Mouse (Mus musculus) liver, embryonic 13.5 days (tissue): ENCODE measurements around the gene Fcgr3. TPM values are rescaled to one million over a fixed set of nuclear protein-coding genes. Genes with fewer than 3 reads are reported as not detected.
A peak's percentile ranks its signal among the peaks of the same experiment; 100 is the strongest.

Experiments used
- ATAC-seq: fragments of 200-750 bp; cut with Nextera tagmentation; 2 replicates; pipeline ENCODE4 v1.8.0; 2017; ENCODE audit warnings: low read depth, mild to moderate bottlenecking, moderate number of reproducible peaks, moderate library complexity
- DNase-seq: peaks from one replicate; pipeline ENCODE4 v3.0.0; 2022
- H3K27ac ChIP-seq: fragments of 300-500 bp; sonication (generic); 2 replicates; pipeline ENCODE4 v1.5.1; 2015; ENCODE audit warnings: moderate library complexity, mild to moderate bottlenecking, inconsistent platforms
- H3K27me3 ChIP-seq: fragments of 300-500 bp; sonication (generic); 2 replicates; pipeline ENCODE4 v1.6.1; 2015; ENCODE audit warnings: mild to moderate bottlenecking, inconsistent platforms
- H3K36me3 ChIP-seq: fragments of 300-500 bp; sonication (generic); 2 replicates; pipeline ENCODE4 v1.6.1; 2015; ENCODE audit warnings: mild to moderate bottlenecking, inconsistent platforms
- H3K4me1 ChIP-seq: fragments of 300-500 bp; sonication (generic); replicated peaks from 2 replicates; pipeline ENCODE4 v1.6.1; 2015; ENCODE audit warnings: inconsistent platforms
- H3K4me2 ChIP-seq: fragments of 300-500 bp; sonication (generic); 2 replicates; pipeline ENCODE4 v1.6.1; 2015; ENCODE audit warnings: inconsistent platforms, mild to moderate bottlenecking, moderate library complexity
- H3K4me3 ChIP-seq: fragments of 300-500 bp; sonication (generic); replicated peaks from 2 replicates; pipeline ENCODE4 v1.5.1; 2015; ENCODE audit warnings: mild to moderate bottlenecking, inconsistent platforms
- H3K9ac ChIP-seq: fragments of 300-500 bp; sonication (generic); 2 replicates; pipeline ENCODE4 v1.6.1; 2015; ENCODE audit warnings: mild to moderate bottlenecking, inconsistent platforms
- H3K9me3 ChIP-seq: fragments of 300-500 bp; sonication (generic); replicated peaks from 2 replicates; pipeline ENCODE4 v1.6.1; 2016; ENCODE audit warnings: inconsistent platforms
- WGBS: fragments of 180-500 bp; shearing (Covaris S2); methylation state at CpG from one replicate; pipeline ENCODE4 v1.1.7; 2015; ENCODE audit not compliant: insufficient replicate concordance; 5-methylcytosine and 5-hydroxymethylcytosine counted together
- polyA plus RNA-seq: library from polyadenylated mRNA; unstranded; fragments of >200 nt; fragmentation: Nextera tagmentation; extraction: Ambion mirVana; gene quantifications from 2 replicates; pipeline ENCODE4 v1.2.1, GENCODE M21; 2015

Gene Fcgr3
- polyA plus RNA-seq, 1 experiment from 2014 or later, result 17.9 TPM

- WGBS, result 7% methylated on average over 11 of the region's 11 CpGs
- no peaks in the 10 kb centered on the region for H3K9me3 ChIP-seq
- ATAC-seq, result no peak
- H3K4me1 ChIP-seq, result peaks cover 60% of the 10 kb centered on the region
- peak overlapping the region; percentile 60 for H3K9ac ChIP-seq
- no peaks in the 10 kb centered on the region for H3K36me3 ChIP-seq
- H3K27me3 ChIP-seq, result peaks cover 16% of the 10 kb centered on the region; the same call in 1 of the 2 replicates
- H3K4me2 ChIP-seq, result peak overlapping the region; percentile 93
- peak overlapping the region; percentile 68 for H3K4me3 ChIP-seq
- H3K27ac ChIP-seq, result no peak overlapping the region
- no peak for DNase-seq
These were observed 30.5 kb downstream of the Fcgr3 start for GRCm38 (mm10) chr1:171034201-171034600.

GRCm38 (mm10) chr1:171033756-171034155 is 31.0 kb downstream of the Fcgr3 start:
- Histone ChIP-seq H3K4me2 (peak overlapping the region; percentile 93), H3K9me3 (no peaks in the 10 kb centered on the region), H3K36me3 (no peaks in the 10 kb centered on the region), H3K9ac (peak overlapping the region; percentile 68), H3K27me3 (peaks cover 16% of the 10 kb centered on the region; the same call in 1 of the 2 replicates), H3K27ac (no peak overlapping the region), H3K4me1 (peaks cover 62% of the 10 kb centered on the region), H3K4me3 (peak overlapping the region; percentile 68)
- peak; percentile 80 for DNase-seq
- ATAC-seq, result peak; percentile 77
- under 1% methylated on average over 20 of the region's 20 CpGs for WGBS

- Histone ChIP-seq H3K9me3 (no peaks in the 10 kb centered on the region), H3K9ac (peak overlapping the region; percentile 68), H3K27ac (no peak overlapping the region; the same call in 1 of the 2 replicates), H3K27me3 (peaks cover 16% of the 10 kb centered on the region; the same call in 1 of the 2 replicates), H3K4me1 (peaks cover 62% of the 10 kb centered on the region), H3K36me3 (no peaks in the 10 kb centered on the region), H3K4me3 (peak overlapping the region; percentile 68), H3K4me2 (peak overlapping the region; percentile 93)
- 0% methylated on average over 16 of the region's 16 CpGs for WGBS
- 0 out of 2 replicates have a peak, but pooled peaks have one; percentile 0 for ATAC-seq
- DNase-seq, result no peak
These were observed 31.5 kb downstream of the Fcgr3 start for GRCm38 (mm10) chr1:171033196-171033595.

- H3K9ac ChIP-seq, result peak overlapping the region; percentile 68
These were observed 32.0 kb downstream of the Fcgr3 start for GRCm38 (mm10) chr1:171032691-171033090.

GRCm38 (mm10) chr1:171031752-171032151 is 33.0 kb downstream of the Fcgr3 start:
- Histone ChIP-seq H3K4me1 (peaks cover 62% of the 10 kb centered on the region), H3K4me2 (peak overlapping the region; percentile 93), H3K36me3 (no peaks in the 10 kb centered on the region), H3K9me3 (no peaks in the 10 kb centered on the region), H3K27me3 (peaks cover 16% of the 10 kb centered on the region; the same call in 1 of the 2 replicates), H3K27ac (peak overlapping the region; percentile 14; the same call in 1 of the 2 replicates), H3K4me3 (peak overlapping the region; percentile 15), H3K9ac (peak overlapping the region; percentile 15; the same call in 1 of the 2 replicates)
- peak; percentile 74 for ATAC-seq
- WGBS, result 17% methylated on average over 3 of the region's 3 CpGs
- DNase-seq, result no peak

More at GRCm38 (mm10) chr1:171032691-171033090, 32.0 kb downstream of the Fcgr3 start:
- Histone ChIP-seq H3K36me3 (no peaks in the 10 kb centered on the region), H3K27ac (no peak overlapping the region; the same call in 1 of the 2 replicates), H3K4me2 (peak overlapping the region; percentile 93), H3K27me3 (peaks cover 16% of the 10 kb centered on the region; the same call in 1 of the 2 replicates), H3K4me3 (peak overlapping the region; percentile 68), H3K4me1 (peaks cover 62% of the 10 kb centered on the region), H3K9me3 (no peaks in the 10 kb centered on the region)
- DNase-seq (no peak), ATAC-seq (0 out of 2 replicates have a peak, but pooled peaks have one; percentile 19)
- 8% methylated on average over 10 of the region's 10 CpGs for WGBS

- Histone ChIP-seq H3K27me3 (no peaks in the 10 kb centered on the region), H3K4me3 (no peak overlapping the region), H3K4me2 (no peak overlapping the region), H3K27ac (no peak overlapping the region), H3K9me3 (no peaks in the 10 kb centered on the region), H3K4me1 (peaks cover 16% of the 10 kb centered on the region), H3K9ac (no peak overlapping the region), H3K36me3 (no peaks in the 10 kb centered on the region)
- 48% methylated on average over 7 of the region's 7 CpGs for WGBS
- DNase-seq (no peak), ATAC-seq (no peak)
These were observed 45.3 kb downstream of the Fcgr3 start for GRCm38 (mm10) chr1:171019311-171019950.

GRCm38 (mm10) chr1:171018737-171019136 is 46.0 kb downstream of the Fcgr3 start, which contains the start of gene Fcgr4:
TSS of gene Fcgr4 (plus strand) at chr1:171018920.
- Histone ChIP-seq H3K9me3 (no peaks in the 10 kb centered on the region), H3K9ac (no peak within 1 kb of the TSS), H3K4me1 (peaks cover 16% of the 10 kb centered on the region), H3K4me3 (no peak within 1 kb of the TSS), H3K27me3 (no peaks in the 10 kb centered on the region), H3K4me2 (no peak within 1 kb of the TSS), H3K27ac (no peak within 1 kb of the TSS), H3K36me3 (no peaks in the 10 kb centered on the region)
- ATAC-seq (no peak), DNase-seq (no peak)
- WGBS, result 35% methylated on average over 2 of the region's 2 CpGs

- ATAC-seq (no peak), DNase-seq (no peak)
- 35% methylated on average over 6 of the region's 6 CpGs for WGBS
- Histone ChIP-seq H3K27ac (no peak overlapping the region), H3K36me3 (no peaks in the 10 kb centered on the region), H3K4me3 (no peak overlapping the region), H3K9me3 (no peaks in the 10 kb centered on the region), H3K9ac (no peak overlapping the region), H3K4me2 (no peak overlapping the region), H3K4me1 (peaks cover 16% of the 10 kb centered on the region), H3K27me3 (no peaks in the 10 kb centered on the region)
These were observed 47.1 kb downstream of the Fcgr3 start for GRCm38 (mm10) chr1:171017468-171018158.

- Histone ChIP-seq H3K4me2 (no peak overlapping the region), H3K36me3 (no peaks in the 10 kb centered on the region), H3K9me3 (no peaks in the 10 kb centered on the region), H3K4me1 (peaks cover 16% of the 10 kb centered on the region), H3K27ac (no peak overlapping the region; the same call in 1 of the 2 replicates), H3K27me3 (no peaks in the 10 kb centered on the region), H3K9ac (no peak overlapping the region), H3K4me3 (no peak overlapping the region)
- DNase-seq (no peak), ATAC-seq (peak; percentile 20; the same call in 1 of the 2 replicates)
- WGBS, result 52% methylated on average over 6 of the region's 6 CpGs
These were observed 47.9 kb downstream of the Fcgr3 start for GRCm38 (mm10) chr1:171016676-171017356.

DNA sequence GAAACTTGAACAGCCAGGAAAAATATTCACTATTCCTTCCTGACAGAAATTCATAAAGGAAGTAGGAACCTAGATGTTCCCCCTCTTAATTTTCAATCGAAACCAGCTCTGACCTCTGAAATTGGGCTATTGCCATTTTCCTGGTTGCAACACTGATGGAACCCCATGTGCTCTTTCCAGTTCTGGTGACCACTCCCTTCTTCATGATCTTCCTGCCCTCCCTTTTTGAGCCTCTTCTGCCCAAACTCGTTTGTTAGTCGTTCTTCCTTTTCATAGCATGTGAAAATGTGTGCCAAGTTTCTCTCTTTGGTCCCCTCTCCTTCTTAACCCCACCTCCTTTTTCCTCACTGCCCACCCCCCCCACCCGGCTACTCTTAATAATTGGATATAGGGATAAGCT is 53.0 kb downstream of the Fcgr3 start:
- WGBS, result 60% methylated on average over 4 of the region's 4 CpGs
- no peak for DNase-seq

DNA sequence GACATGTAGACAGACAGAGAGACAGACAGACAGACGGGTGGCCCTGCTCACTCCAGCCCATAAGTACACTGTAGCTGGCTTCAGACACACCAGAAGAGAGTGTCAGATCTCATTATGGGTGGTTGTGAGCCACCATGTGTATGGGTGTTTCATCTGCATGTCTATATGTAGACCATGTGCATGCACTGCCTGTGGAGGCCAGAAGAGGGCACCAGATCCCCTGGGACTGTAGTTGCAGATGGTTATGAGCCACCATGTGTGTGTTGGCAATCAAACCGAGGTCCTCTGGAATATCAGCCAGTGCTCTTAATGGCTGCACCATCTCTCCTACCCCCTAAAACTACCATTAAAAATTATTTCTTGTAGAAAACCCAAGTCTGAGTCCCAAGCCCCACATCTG is 57.8 kb downstream of the Fcgr3 start:
- Histone ChIP-seq H3K4me1 (no peaks in the 10 kb centered on the region), H3K27ac (no peak overlapping the region), H3K4me2 (no peak overlapping the region), H3K4me3 (no peak overlapping the region), H3K9ac (no peak overlapping the region), H3K9me3 (peaks cover 7% of the 10 kb centered on the region; the same call in 1 of the 2 replicates), H3K36me3 (no peaks in the 10 kb centered on the region), H3K27me3 (no peaks in the 10 kb centered on the region)
- ATAC-seq, result no peak
- WGBS, result 73% methylated on average over 2 of the region's 2 CpGs
- DNase-seq, result no peak

More for the DNA sequence above, 53.0 kb downstream of the Fcgr3 start:
- H3K9ac ChIP-seq, result no peak overlapping the region
- H3K4me3 ChIP-seq, result no peak overlapping the region
- no peak overlapping the region for H3K4me2 ChIP-seq
- ATAC-seq, result no peak
- H3K4me1 ChIP-seq, result no peaks in the 10 kb centered on the region
- no peaks in the 10 kb centered on the region for H3K27me3 ChIP-seq
- H3K36me3 ChIP-seq, result no peaks in the 10 kb centered on the region
- peaks cover 4% of the 10 kb centered on the region; the same call in 1 of the 2 replicates for H3K9me3 ChIP-seq
- H3K27ac ChIP-seq, result no peak overlapping the region
